Mouse (Mus musculus): ENCODE data around the gene Gm3573. TPM values are rescaled to one million over a fixed set of nuclear protein-coding genes. Genes with fewer than 3 reads are reported as not detected.

The Gm3573 gene
- not detected in 2 replicates for polyA plus RNA-seq (2015; fragmentation: Nextera tagmentation; extraction: Ambion mirVana)

DNA sequence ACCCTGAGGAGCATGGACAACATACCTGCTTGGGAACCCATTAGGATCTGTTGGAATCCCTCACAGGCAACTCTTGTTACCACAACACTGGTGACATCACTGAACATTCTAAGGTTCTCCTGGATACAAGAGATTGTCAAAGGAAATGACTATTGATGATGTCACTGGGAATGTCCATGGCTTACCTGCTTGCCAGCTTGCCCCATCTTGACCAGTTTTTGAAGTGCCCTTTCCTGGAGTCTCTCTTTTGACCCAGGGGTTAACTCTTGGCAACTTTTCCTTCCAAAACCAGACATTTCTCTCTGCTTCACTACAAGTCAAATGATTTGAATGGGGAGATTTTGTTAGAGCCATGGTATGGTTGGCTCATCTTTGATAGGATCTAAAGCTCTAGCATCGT is at the start of gene Gm3573:
Gm3573 (minus strand) TSS at position 101 of the 400 bp plus-strand sequence.

GRCm38 (mm10) chr14:42162522-42162921 is 28.1 kb downstream of the Gm3573 start, which contains the start of gene Gm17027:
TSS of gene Gm17027 (minus strand) at chr14:42162622.

Other genes with a start within 250 kb of the Gm3573 start
- gene 1700024B05Rik, start 246.8 kb downstream of the Gm3573 start, polyA plus RNA-seq (2015; fragmentation: Nextera tagmentation; extraction: Ambion mirVana): not detected in 2 replicates
- gene Gm6401, start 222.9 kb downstream of the Gm3573 start, polyA plus RNA-seq (2015; fragmentation: Nextera tagmentation; extraction: Ambion mirVana): not detected in 2 replicates
- gene Gm3543, start 207.5 kb downstream of the Gm3573 start, polyA plus RNA-seq (2015; fragmentation: Nextera tagmentation; extraction: Ambion mirVana): not detected in 2 replicates
- not detected in 2 replicates for gene Gm7951, start 73.4 kb downstream of the Gm3573 start, polyA plus RNA-seq (2015; fragmentation: Nextera tagmentation; extraction: Ambion mirVana)
- gene Gm17027, start 28.2 kb downstream of the Gm3573 start, polyA plus RNA-seq (2015; fragmentation: Nextera tagmentation; extraction: Ambion mirVana): not detected in 2 replicates
- gene Gm17026, start 69.3 kb upstream of the Gm3573 start, polyA plus RNA-seq (2015; fragmentation: Nextera tagmentation; extraction: Ambion mirVana): not detected in 2 replicates
- not detected in 2 replicates for gene Gm9611, start 106.6 kb upstream of the Gm3573 start, polyA plus RNA-seq (2015; fragmentation: Nextera tagmentation; extraction: Ambion mirVana)
- gene Gm7995, start 119.4 kb upstream of the Gm3573 start, polyA plus RNA-seq (2015; fragmentation: Nextera tagmentation; extraction: Ambion mirVana): not detected in 2 replicates
- gene Gm8005, start 248.9 kb upstream of the Gm3573 start, polyA plus RNA-seq (2015; fragmentation: Nextera tagmentation; extraction: Ambion mirVana): not detected in 2 replicates